Mouse (Mus musculus): ENCODE results near the gene Rbfox1. TPM values are rescaled to one million over a fixed set of nuclear protein-coding genes. Genes with fewer than 3 reads are reported as not detected.

Rbfox1 gene
- total and polyA plus RNA-seq, 2 experiments: 0.09 TPM; not detected in 1

GRCm38 (mm10) chr16:7149106-7149899 is 1264.1 kb downstream of the Rbfox1 start:
- Histone ChIP-seq H3K27me3 (ENCODE audit: control insufficient read depth, insufficient read depth, low read length) (no peaks in the 10 kb centered on the region), H3K4me3 (ENCODE audit: insufficient read depth, low read depth, low read length) (no peak overlapping the region), H3K4me1 (ENCODE audit: control insufficient read depth, insufficient read depth, low read length) (peaks cover 2% of the 10 kb centered on the region; the same call in 1 of the 2 replicates), H3K9ac (ENCODE audit: low read depth, low read length) (no peak overlapping the region), H3K79me2 (ENCODE audit: control insufficient read depth, insufficient read depth, low read length) (no peaks in the 10 kb centered on the region), H3K27ac (replicated peaks; ENCODE audit: insufficient read depth, low read depth, low read length) (no peak overlapping the region), H3K36me3 (ENCODE audit: control insufficient read depth, insufficient read depth, low read length) (no peaks in the 10 kb centered on the region)
- no peak for DNase-seq (ENCODE audit: extremely low read depth, low read depth, low spot score)
- WGBS: 85% methylated on average over 16 of the region's 16 CpGs
- no peak for TF ChIP-seq CTCF (IDR thresholded peaks at IDR 0.05; ENCODE audit: low read depth, low read length)
- no peak for TF ChIP-seq POLR2A (IDR thresholded peaks at IDR 0.05; ENCODE audit: extremely low read depth, insufficient read depth, low read length)

- TF ChIP-seq CTCF (IDR thresholded peaks at IDR 0.05; ENCODE audit: low read depth, low read length) (no peak), POLR2A (IDR thresholded peaks at IDR 0.05; ENCODE audit: extremely low read depth, insufficient read depth, low read length) (no peak)
- H3K27ac ChIP-seq (replicated peaks; ENCODE audit: insufficient read depth, low read depth, low read length): no peak overlapping the region
- no peak overlapping the region for H3K4me3 ChIP-seq (ENCODE audit: insufficient read depth, low read depth, low read length)
- no peaks in the 10 kb centered on the region for H3K4me1 ChIP-seq (ENCODE audit: control insufficient read depth, insufficient read depth, low read length)
- no peak overlapping the region for H3K9ac ChIP-seq (ENCODE audit: low read depth, low read length)
- no peaks in the 10 kb centered on the region for H3K27me3 ChIP-seq (ENCODE audit: control insufficient read depth, insufficient read depth, low read length)
- H3K36me3 ChIP-seq (ENCODE audit: control insufficient read depth, insufficient read depth, low read length): no peaks in the 10 kb centered on the region
- WGBS: 44% methylated on average over 8 of the region's 8 CpGs
- no peaks in the 10 kb centered on the region for H3K79me2 ChIP-seq (ENCODE audit: control insufficient read depth, insufficient read depth, low read length)
- peak; percentile 8 for DNase-seq (ENCODE audit: extremely low read depth, low read depth, low spot score)
These were observed 1265.1 kb downstream of the Rbfox1 start for GRCm38 (mm10) chr16:7150201-7150791.

GRCm38 (mm10) chr16:7152401-7152800 is 1267.2 kb downstream of the Rbfox1 start:
- Histone ChIP-seq H3K4me1 (ENCODE audit: control insufficient read depth, insufficient read depth, low read length) (no peaks in the 10 kb centered on the region), H3K27me3 (ENCODE audit: control insufficient read depth, insufficient read depth, low read length) (no peaks in the 10 kb centered on the region), H3K79me2 (ENCODE audit: control insufficient read depth, insufficient read depth, low read length) (no peaks in the 10 kb centered on the region), H3K27ac (replicated peaks; ENCODE audit: insufficient read depth, low read depth, low read length) (no peak overlapping the region), H3K4me3 (ENCODE audit: insufficient read depth, low read depth, low read length) (no peak overlapping the region), H3K9ac (ENCODE audit: low read depth, low read length) (no peak overlapping the region), H3K36me3 (ENCODE audit: control insufficient read depth, insufficient read depth, low read length) (no peaks in the 10 kb centered on the region)
- TF ChIP-seq POLR2A (IDR thresholded peaks at IDR 0.05; ENCODE audit: extremely low read depth, insufficient read depth, low read length): no peak
- no peak for TF ChIP-seq CTCF (IDR thresholded peaks at IDR 0.05; ENCODE audit: low read depth, low read length)
- no peak for DNase-seq (ENCODE audit: extremely low read depth, low read depth, low spot score)
- WGBS: 89% methylated on average over 4 of the region's 4 CpGs

DNA sequence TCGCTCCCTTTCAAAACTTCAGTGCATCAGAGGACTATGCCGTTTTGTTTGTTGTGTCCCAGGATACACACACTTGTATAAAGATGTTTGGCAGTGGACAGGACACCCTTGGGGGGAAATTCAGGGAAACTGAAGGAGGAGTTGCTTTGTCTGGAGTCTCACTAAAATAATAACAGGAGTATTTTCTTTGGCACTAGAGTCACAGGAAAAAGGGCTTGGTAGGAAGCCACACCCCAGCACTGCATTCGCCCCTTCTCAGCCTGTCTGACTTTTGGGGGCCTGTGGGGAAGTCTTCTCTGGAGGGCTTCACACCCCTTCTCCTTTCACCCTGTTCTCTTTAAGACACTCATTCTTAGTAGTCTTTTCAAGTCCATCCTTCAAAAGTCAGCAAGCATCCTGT is 1269.5 kb downstream of the Rbfox1 start:
- no peaks in the 10 kb centered on the region; the same call in 1 of the 2 replicates for H3K27me3 ChIP-seq (ENCODE audit: control insufficient read depth, insufficient read depth, low read length)
- WGBS: 80% methylated on average over 3 of the region's 3 CpGs
- no peaks in the 10 kb centered on the region for H3K36me3 ChIP-seq (ENCODE audit: control insufficient read depth, insufficient read depth, low read length)
- no peaks in the 10 kb centered on the region for H3K4me1 ChIP-seq (ENCODE audit: control insufficient read depth, insufficient read depth, low read length)
- TF ChIP-seq POLR2A (IDR thresholded peaks at IDR 0.05; ENCODE audit: extremely low read depth, insufficient read depth, low read length) (no peak), CTCF (IDR thresholded peaks at IDR 0.05; ENCODE audit: low read depth, low read length) (no peak)
- no peak overlapping the region for H3K4me3 ChIP-seq (ENCODE audit: insufficient read depth, low read depth, low read length)
- no peak overlapping the region for H3K9ac ChIP-seq (ENCODE audit: low read depth, low read length)
- no peak overlapping the region for H3K27ac ChIP-seq (replicated peaks; ENCODE audit: insufficient read depth, low read depth, low read length)
- no peaks in the 10 kb centered on the region for H3K79me2 ChIP-seq (ENCODE audit: control insufficient read depth, insufficient read depth, low read length)
- no peak for DNase-seq (ENCODE audit: extremely low read depth, low read depth, low spot score)

- H3K36me3 ChIP-seq (ENCODE audit: control insufficient read depth, insufficient read depth, low read length): no peaks in the 10 kb centered on the region
- DNase-seq (ENCODE audit: extremely low read depth, low read depth, low spot score): no peak
- no peak overlapping the region for H3K4me3 ChIP-seq (ENCODE audit: insufficient read depth, low read depth, low read length)
- no peak overlapping the region for H3K9ac ChIP-seq (ENCODE audit: low read depth, low read length)
- H3K27ac ChIP-seq (replicated peaks; ENCODE audit: insufficient read depth, low read depth, low read length): no peak overlapping the region
- WGBS: 71% methylated on average over 8 of the region's 8 CpGs
- H3K27me3 ChIP-seq (ENCODE audit: control insufficient read depth, insufficient read depth, low read length): no peaks in the 10 kb centered on the region; the same call in 1 of the 2 replicates
- no peaks in the 10 kb centered on the region for H3K79me2 ChIP-seq (ENCODE audit: control insufficient read depth, insufficient read depth, low read length)
- TF ChIP-seq CTCF (IDR thresholded peaks at IDR 0.05; ENCODE audit: low read depth, low read length) (no peak), POLR2A (IDR thresholded peaks at IDR 0.05; ENCODE audit: extremely low read depth, insufficient read depth, low read length) (no peak)
- no peaks in the 10 kb centered on the region for H3K4me1 ChIP-seq (ENCODE audit: control insufficient read depth, insufficient read depth, low read length)
These were observed 1274.0 kb downstream of the Rbfox1 start for GRCm38 (mm10) chr16:7158856-7159826.
